Mouse (Mus musculus) layer of hippocampus, adult 2 months (tissue): ENCODE data around the gene Aqp7. TPM values are rescaled to one million over a fixed set of nuclear protein-coding genes. Genes with fewer than 3 reads are reported as not detected.
"Not testable (repeated sequence)": the region's sequence is repeated elsewhere in the genome, so short reads cannot be mapped to it uniquely, and the experiment has no call there.

Experiments
- DNase-seq, 2 experiments: peaks; one replicate each; pipeline ENCODE4 v3.0.0; 2022; ENCODE audit warnings: low spot score in 2 of 2
- H3K27ac ChIP-seq: fragments of 200-600 bp; 2 replicates; pipeline ENCODE4 v1.8.1; 2022
- H3K4me3 ChIP-seq: fragments of 200-600 bp; 2 replicates; pipeline ENCODE4 v1.8.1; 2022; ENCODE audit warnings: mild to moderate bottlenecking
- CTCF ChIP-seq: fragments of 200-600 bp; conservative IDR thresholded peaks from 2 replicates; pipeline ENCODE4 v1.8.1; 2022; ENCODE audit warnings: antibody characterized with exemption, mild to moderate bottlenecking, moderate library complexity
- long read RNA-seq, 2 experiments: library from polyadenylated mRNA; stranded (forward); transcript quantifications; one replicate each; pipeline ENCODE4 v2.0.0; 2021; ENCODE audit warnings: borderline mapping rate in 2 of 2
- total RNA-seq, 2 experiments: library from RNA; stranded (reverse); gene quantifications; 2 replicates each; pipeline ENCODE4 v1.2.3; 2021

Gene Aqp7
- under 1 TPM in 1 of 2 experiments, not detected in 1; 0.28 TPM for total RNA-seq
- long read RNA-seq, experiment 1: 0 reads
- long read RNA-seq, experiment 2: 0 reads

DNA sequence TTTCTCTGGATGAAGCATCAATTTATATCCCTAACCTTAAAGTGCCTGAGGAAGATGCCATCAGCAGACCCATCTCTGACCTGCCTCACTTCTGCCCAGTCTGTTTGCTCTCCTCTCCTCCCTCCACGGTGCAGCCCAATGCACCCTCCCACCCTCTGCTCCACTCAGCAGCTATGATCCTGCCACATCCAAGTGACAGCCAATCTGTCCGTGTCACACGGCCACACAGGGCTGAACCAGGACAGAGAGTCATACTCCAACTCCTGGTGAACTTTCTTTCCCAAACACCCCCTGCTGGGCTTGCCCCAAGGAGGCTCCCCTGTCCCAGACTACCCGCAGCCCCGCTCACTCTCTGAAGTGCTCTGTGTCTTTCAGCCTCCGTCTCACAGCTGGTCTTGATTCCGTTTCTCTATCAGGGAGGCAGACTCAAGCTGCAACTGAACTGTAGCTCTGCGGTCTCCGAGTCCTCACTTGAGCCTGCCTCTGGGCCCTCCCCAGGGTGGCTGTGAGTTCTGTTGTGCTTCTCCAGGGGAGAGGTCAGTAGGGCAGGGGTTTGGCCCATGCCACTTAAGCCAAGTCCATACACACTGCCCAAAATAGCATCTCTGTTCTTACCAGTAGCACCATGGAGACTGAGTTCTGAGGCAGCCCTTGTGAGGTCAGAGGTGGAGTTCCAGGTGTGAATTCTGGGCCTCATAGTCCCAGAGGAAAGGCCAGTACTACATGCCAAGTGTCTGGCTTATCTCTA, at the start of gene Aqp7:
Gene Aqp7 (minus strand): TSS at position 616 of the 748 bp plus-strand sequence.
- no peak for TF ChIP-seq CTCF
- H3K27ac ChIP-seq: no peak within 1 kb of the TSS

GRCm38 (mm10) chr4:41097381-41097780, 49.4 kb upstream of the Aqp7 start:
- DNase-seq: no peak
- TF ChIP-seq CTCF: no peak
- no peak overlapping the region for H3K4me3 ChIP-seq
- H3K27ac ChIP-seq: no peak overlapping the region

More for the DNA sequence above, at the start of gene Aqp7:
- no peak for DNase-seq
- no peak within 1 kb of the TSS for H3K4me3 ChIP-seq

GRCm38 (mm10) chr4:41096794-41097193, 48.9 kb upstream of the Aqp7 start:
- Histone ChIP-seq H3K4me3 (no peak overlapping the region), H3K27ac (no peak overlapping the region)
- DNase-seq: no peak
- TF ChIP-seq CTCF: no peak

DNA sequence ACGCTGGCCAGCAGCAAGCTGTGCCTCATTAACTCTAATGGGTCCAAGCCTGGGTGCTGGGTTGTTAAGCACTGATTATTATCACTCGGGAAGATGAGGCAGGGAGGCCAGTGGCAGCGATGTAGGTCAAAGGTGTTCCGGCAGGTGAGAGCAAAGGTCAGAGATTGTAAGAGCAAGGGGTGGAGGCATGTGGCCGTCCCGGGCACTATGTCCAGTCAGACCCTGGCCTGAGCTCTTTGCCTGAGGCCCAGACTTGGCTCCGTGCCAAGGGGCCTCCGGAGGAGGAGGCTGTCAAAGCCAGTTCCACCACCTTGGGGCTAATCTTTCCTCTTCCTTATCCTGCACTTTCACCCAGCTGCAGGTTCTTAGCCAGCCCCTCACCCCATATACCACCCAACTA, 48.2 kb upstream of the Aqp7 start:
- DNase-seq: no peak
- TF ChIP-seq CTCF: no peak
- Histone ChIP-seq H3K27ac (no peak overlapping the region), H3K4me3 (no peak overlapping the region)

GRCm38 (mm10) chr4:41094361-41094760, 46.4 kb upstream of the Aqp7 start:
- H3K4me3 ChIP-seq: no peak overlapping the region
- TF ChIP-seq CTCF: no peak
- DNase-seq: no peak
- H3K27ac ChIP-seq: no peak overlapping the region

- TF ChIP-seq CTCF: no peak
- no peak for DNase-seq
Measured at GRCm38 (mm10) chr4:41092958-41093357, 45.0 kb upstream of the Aqp7 start.

DNA sequence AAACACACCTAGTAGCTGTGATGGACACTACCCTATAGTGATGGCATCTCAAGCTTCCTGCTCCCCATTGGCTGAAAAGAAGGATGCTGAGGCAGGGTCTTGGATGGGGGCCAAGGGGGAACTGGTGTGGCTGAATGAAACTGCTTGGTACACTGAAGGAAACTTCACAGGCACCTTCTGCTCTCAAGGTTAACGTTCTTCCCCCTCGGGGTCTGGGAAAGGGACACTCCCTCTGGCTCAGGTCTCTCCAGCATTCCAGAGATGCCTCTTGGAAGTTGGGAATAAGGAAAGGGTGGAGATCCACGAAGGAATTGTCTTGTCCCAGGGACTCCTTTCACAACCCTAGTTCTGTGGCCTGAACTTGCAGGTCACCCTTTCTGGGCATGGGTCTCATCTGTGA, 43.5 kb upstream of the Aqp7 start:
- no peak overlapping the region for H3K27ac ChIP-seq
- DNase-seq: no peak
- no peak for TF ChIP-seq CTCF
- H3K4me3 ChIP-seq: no peak overlapping the region

More at GRCm38 (mm10) chr4:41092958-41093357, 45.0 kb upstream of the Aqp7 start:
- H3K4me3 ChIP-seq: no peak overlapping the region
- H3K27ac ChIP-seq: no peak overlapping the region

DNA sequence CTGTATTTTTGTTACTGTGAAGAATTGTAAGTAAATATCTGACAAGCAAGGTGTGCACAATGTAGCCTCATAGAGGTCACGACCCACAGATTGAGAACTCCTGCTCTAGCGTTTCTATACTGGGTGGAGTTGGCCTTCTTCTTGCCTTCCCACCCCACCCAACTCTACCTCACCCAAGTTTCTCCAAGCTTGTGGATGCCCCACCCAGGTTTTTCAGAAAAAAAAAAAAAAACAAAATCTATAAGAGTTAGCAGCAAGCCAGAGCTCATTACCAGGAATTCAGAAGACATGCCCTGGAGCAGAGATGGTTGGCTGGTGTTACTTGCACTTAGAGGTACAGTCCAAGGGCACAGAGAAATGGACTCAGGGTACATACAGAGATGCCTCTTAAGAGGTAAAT, 41.8 kb upstream of the Aqp7 start:
- Histone ChIP-seq H3K27ac (no peak overlapping the region), H3K4me3 (no peak overlapping the region)
- no peak for TF ChIP-seq CTCF
- DNase-seq: no peak

DNA sequence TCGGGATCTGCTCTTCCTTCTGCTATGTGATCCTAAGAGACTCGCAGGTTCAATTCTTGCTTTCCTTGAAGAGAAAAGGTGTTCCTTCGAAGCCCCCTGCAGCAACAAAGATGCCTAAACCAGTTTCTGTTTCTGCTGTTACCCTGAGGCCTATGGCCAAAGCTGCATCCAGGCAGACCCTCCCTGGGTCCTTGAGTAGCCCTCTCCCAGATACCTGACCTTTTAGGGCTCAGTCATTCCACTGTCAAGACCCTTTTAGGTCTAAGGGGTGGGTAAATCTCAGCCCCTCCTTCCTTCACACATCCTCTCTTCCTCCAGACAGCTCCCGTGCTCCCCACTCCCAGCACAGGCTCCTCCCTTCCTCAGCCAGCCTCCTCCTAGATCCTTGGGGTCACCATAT, 41.2 kb upstream of the Aqp7 start:
- no peak overlapping the region for H3K4me3 ChIP-seq
- no peak overlapping the region for H3K27ac ChIP-seq
- TF ChIP-seq CTCF: no peak
- DNase-seq: no peak

- no peak overlapping the region for H3K27ac ChIP-seq
- no peak for TF ChIP-seq CTCF
Measured at GRCm38 (mm10) chr4:41087459-41088298, 39.7 kb upstream of the Aqp7 start.

GRCm38 (mm10) chr4:41086947-41087346, 39.0 kb upstream of the Aqp7 start:
- Histone ChIP-seq H3K27ac (no peak overlapping the region), H3K4me3 (no peak overlapping the region)
- no peak for DNase-seq
- no peak for TF ChIP-seq CTCF

More at GRCm38 (mm10) chr4:41087459-41088298, 39.7 kb upstream of the Aqp7 start:
- DNase-seq: no peak
- no peak overlapping the region for H3K4me3 ChIP-seq

- no peak overlapping the region for H3K4me3 ChIP-seq
- DNase-seq: no peak
- no peak overlapping the region for H3K27ac ChIP-seq
- no peak for TF ChIP-seq CTCF
Measured at GRCm38 (mm10) chr4:41084819-41085218, 36.9 kb upstream of the Aqp7 start.

DNA sequence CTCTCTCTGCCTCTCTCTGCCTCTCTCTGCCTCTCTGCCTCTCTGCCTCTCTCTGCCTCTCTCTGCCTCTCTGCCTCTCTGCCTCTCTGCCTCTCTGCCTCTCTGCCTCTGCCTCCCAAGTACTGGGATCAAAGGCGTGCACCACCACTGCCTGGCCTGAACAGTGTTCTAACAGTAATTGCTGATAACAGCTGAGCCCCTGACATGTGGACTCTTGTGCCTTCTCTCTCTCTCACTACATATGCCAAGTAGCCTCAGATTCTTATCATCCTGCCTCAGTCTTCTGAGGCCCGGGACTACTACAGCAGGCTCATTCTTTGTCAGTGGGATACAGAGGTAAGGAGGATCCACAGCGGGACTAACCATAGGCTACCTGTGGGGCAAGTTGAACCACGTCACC, 34.9 kb upstream of the Aqp7 start:
- H3K27ac ChIP-seq, H3K4me3 ChIP-seq, DNase-seq: not testable (repeated sequence)
